Mouse (Mus musculus) midbrain, embryonic 16.5 days (tissue): Measurements from ENCODE around the gene Tbx10. TPM values are rescaled to one million over a fixed set of nuclear protein-coding genes. Genes with fewer than 3 reads are reported as not detected.
"Not testable (repeated sequence)": the region's sequence is repeated elsewhere in the genome, so short reads cannot be mapped to it uniquely, and the experiment has no call there.

Source experiments
- ATAC-seq: fragments of 200-750 bp; cut with Nextera tagmentation; 2 replicates; pipeline ENCODE4 v1.8.0; 2017; ENCODE audit warnings: moderate TSS enrichment
- H3K27ac ChIP-seq: fragments of 300-500 bp; sonication (generic); 2 replicates; pipeline ENCODE4 v1.5.1; 2014; ENCODE audit warnings: mild to moderate bottlenecking, low read length, mixed read lengths
- H3K27me3 ChIP-seq: fragments of 300-500 bp; sonication (generic); 2 replicates; pipeline ENCODE4 v1.6.1; 2014; ENCODE audit warnings: low read depth, low read length, mixed read lengths; ENCODE audit not compliant: control insufficient read depth, insufficient read depth
- H3K36me3 ChIP-seq: fragments of 300-500 bp; sonication (generic); 2 replicates; pipeline ENCODE4 v1.6.1; 2014; ENCODE audit warnings: mild to moderate bottlenecking, low read length, moderate library complexity, mixed read lengths; ENCODE audit not compliant: control insufficient read depth, insufficient read depth
- H3K4me1 ChIP-seq: fragments of 300-500 bp; sonication (generic); 2 replicates; pipeline ENCODE4 v1.6.1; 2014; ENCODE audit warnings: mild to moderate bottlenecking, low read length, mixed read lengths; ENCODE audit not compliant: control insufficient read depth, insufficient read depth
- H3K4me2 ChIP-seq: fragments of 300-500 bp; sonication (generic); 2 replicates; pipeline ENCODE4 v1.6.1; 2014; ENCODE audit warnings: mild to moderate bottlenecking, low read length, mixed read lengths
- H3K4me3 ChIP-seq: fragments of 300-500 bp; sonication (generic); 2 replicates; pipeline ENCODE4 v1.5.1; 2014; ENCODE audit warnings: low read depth, mild to moderate bottlenecking, low read length, moderate library complexity, mixed read lengths
- H3K9ac ChIP-seq: fragments of 300-500 bp; sonication (generic); 2 replicates; pipeline ENCODE4 v1.6.1; 2014; ENCODE audit warnings: low read depth, low read length, mixed read lengths
- H3K9me3 ChIP-seq: fragments of 300-500 bp; sonication (generic); replicated peaks from 2 replicates; pipeline ENCODE4 v1.6.1; 2014; ENCODE audit warnings: mild to moderate bottlenecking, low read length, mixed read lengths; ENCODE audit not compliant: control insufficient read depth, poor library complexity, severe bottlenecking
- WGBS: fragments of 180-500 bp; shearing (Covaris S2); extraction: QIAGEN DNeasy Blood & Tissue Kit; methylation state at CpG from one replicate; pipeline ENCODE4 v1.1.7; 2014; 5-methylcytosine and 5-hydroxymethylcytosine counted together
- polyA plus RNA-seq: library from polyadenylated mRNA; unstranded; fragments of >200 nt; fragmentation: Nextera tagmentation; extraction: Ambion mirVana; gene quantifications from 2 replicates; pipeline ENCODE4 v1.2.1, GENCODE M21; 2015

Gene Tbx10
- polyA plus RNA-seq, 1 experiment from 2014 or later: not detected

- no peak for ATAC-seq
- H3K4me3 ChIP-seq: no peak overlapping the region
- H3K27ac ChIP-seq: no peak overlapping the region
- H3K36me3 ChIP-seq: no peaks in the 10 kb centered on the region
- H3K9me3 ChIP-seq: no peaks in the 10 kb centered on the region
- no peaks in the 10 kb centered on the region for H3K27me3 ChIP-seq
- WGBS: 75% methylated on average over 11 of the region's 11 CpGs
- H3K9ac ChIP-seq: no peak overlapping the region
- H3K4me1 ChIP-seq: no peaks in the 10 kb centered on the region
- no peak overlapping the region for H3K4me2 ChIP-seq
Measured at GRCm38 (mm10) chr19:3966330-3967075, 26.0 kb upstream of the Tbx10 start.

- no peak overlapping the region for H3K9ac ChIP-seq
- no peaks in the 10 kb centered on the region for H3K27me3 ChIP-seq
- H3K36me3 ChIP-seq: no peaks in the 10 kb centered on the region
- no peak overlapping the region for H3K27ac ChIP-seq
- no peak for ATAC-seq
- H3K9me3 ChIP-seq: no peaks in the 10 kb centered on the region
- no peak overlapping the region for H3K4me3 ChIP-seq
- H3K4me1 ChIP-seq: no peaks in the 10 kb centered on the region
- 58% methylated on average over 3 of the region's 3 CpGs for WGBS
- H3K4me2 ChIP-seq: no peak overlapping the region
Measured at GRCm38 (mm10) chr19:3967258-3967657, 25.3 kb upstream of the Tbx10 start.

GRCm38 (mm10) chr19:3972229-3972628 is 20.3 kb upstream of the Tbx10 start, which contains the start of gene Aldh3b2:
Gene Aldh3b2, plus strand, starts transcription at chr19:3972328.
- no peak for ATAC-seq
- Histone ChIP-seq H3K4me1 (no peaks in the 10 kb centered on the region), H3K9ac (no peak within 1 kb of the TSS), H3K27ac (no peak within 1 kb of the TSS), H3K27me3 (no peaks in the 10 kb centered on the region), H3K9me3 (no peaks in the 10 kb centered on the region), H3K4me3 (no peak within 1 kb of the TSS), H3K36me3 (no peaks in the 10 kb centered on the region), H3K4me2 (no peak within 1 kb of the TSS)
- WGBS: 57% methylated on average over 9 of the region's 9 CpGs

- WGBS: 83% methylated on average over 6 of the region's 6 CpGs
- H3K9ac ChIP-seq, H3K27me3 ChIP-seq, ATAC-seq, H3K27ac ChIP-seq, H3K9me3 ChIP-seq, H3K4me2 ChIP-seq, H3K4me3 ChIP-seq, H3K36me3 ChIP-seq, H3K4me1 ChIP-seq: not testable (repeated sequence)
Measured at GRCm38 (mm10) chr19:3974608-3975007, 17.9 kb upstream of the Tbx10 start.

- H3K4me2 ChIP-seq: no peak overlapping the region
- no peak for ATAC-seq
- H3K4me1 ChIP-seq: no peaks in the 10 kb centered on the region
- no peaks in the 10 kb centered on the region for H3K36me3 ChIP-seq
- H3K4me3 ChIP-seq: no peak overlapping the region
- 74% methylated on average over 2 of the region's 2 CpGs for WGBS
- no peak overlapping the region for H3K9ac ChIP-seq
- no peak overlapping the region for H3K27ac ChIP-seq
- H3K9me3 ChIP-seq: no peaks in the 10 kb centered on the region
- H3K27me3 ChIP-seq: no peaks in the 10 kb centered on the region
Measured at GRCm38 (mm10) chr19:3975866-3976265, 16.7 kb upstream of the Tbx10 start.

- H3K9ac ChIP-seq: no peak overlapping the region
- H3K9me3 ChIP-seq: no peaks in the 10 kb centered on the region
- 13% methylated on average over 4 of the region's 4 CpGs for WGBS
- H3K4me3 ChIP-seq: no peak overlapping the region
- H3K27me3 ChIP-seq: no peaks in the 10 kb centered on the region
- H3K36me3 ChIP-seq: no peaks in the 10 kb centered on the region
- H3K4me1 ChIP-seq: no peaks in the 10 kb centered on the region
- peak; percentile 51; the same call in 1 of the 2 replicates for ATAC-seq
- H3K4me2 ChIP-seq: no peak overlapping the region
- no peak overlapping the region for H3K27ac ChIP-seq
Measured at GRCm38 (mm10) chr19:3980309-3980708, 12.2 kb upstream of the Tbx10 start.

- H3K4me3 ChIP-seq: no peak overlapping the region
- no peak overlapping the region for H3K9ac ChIP-seq
- H3K9me3 ChIP-seq: no peaks in the 10 kb centered on the region
- H3K4me1 ChIP-seq: no peaks in the 10 kb centered on the region
- WGBS: 82% methylated on average over 9 of the region's 9 CpGs
- no peak overlapping the region for H3K4me2 ChIP-seq
- no peak for ATAC-seq
- H3K36me3 ChIP-seq: no peaks in the 10 kb centered on the region
- no peak overlapping the region for H3K27ac ChIP-seq
- H3K27me3 ChIP-seq: no peaks in the 10 kb centered on the region
Measured at GRCm38 (mm10) chr19:3980917-3981316, 11.6 kb upstream of the Tbx10 start.

GRCm38 (mm10) chr19:3983527-3984200 is 8.9 kb upstream of the Tbx10 start:
- Histone ChIP-seq H3K9me3 (no peaks in the 10 kb centered on the region), H3K27me3 (no peaks in the 10 kb centered on the region), H3K4me1 (no peaks in the 10 kb centered on the region), H3K4me3 (no peak overlapping the region), H3K36me3 (no peaks in the 10 kb centered on the region), H3K27ac (no peak overlapping the region), H3K4me2 (no peak overlapping the region), H3K9ac (no peak overlapping the region)
- 33% methylated on average over 9 of the region's 9 CpGs for WGBS
- ATAC-seq: no peak

- H3K27me3 ChIP-seq: no peaks in the 10 kb centered on the region
- H3K4me3 ChIP-seq: no peak overlapping the region
- ATAC-seq: no peak
- H3K9me3 ChIP-seq: no peaks in the 10 kb centered on the region
- no peaks in the 10 kb centered on the region for H3K36me3 ChIP-seq
- no peak overlapping the region for H3K27ac ChIP-seq
- 14% methylated on average over 8 of the region's 8 CpGs for WGBS
- H3K9ac ChIP-seq: no peak overlapping the region
- no peak overlapping the region for H3K4me2 ChIP-seq
- no peaks in the 10 kb centered on the region for H3K4me1 ChIP-seq
Measured at GRCm38 (mm10) chr19:3985261-3985681, 7.3 kb upstream of the Tbx10 start.
